Mouse (Mus musculus): ENCODE data around the gene Gm3173.
"Not testable (repeated sequence)": the region's sequence is repeated elsewhere in the genome, so short reads cannot be mapped to it uniquely, and the experiment has no call there.

- not testable (repeated sequence) for TF ChIP-seq GATA1, TAL1 (IDR thresholded peaks at IDR 0.05; ENCODE audit: low read length)
Observed at GRCm38 (mm10) chr14:4499425-4499824, 68.6 kb downstream of the Gm3173 start.

All from erythroblast, embryonic 14.5 days (primary cell).